24 mouse cellular contexts compared by ENCODE assay signal in the genomic region with DNA sequence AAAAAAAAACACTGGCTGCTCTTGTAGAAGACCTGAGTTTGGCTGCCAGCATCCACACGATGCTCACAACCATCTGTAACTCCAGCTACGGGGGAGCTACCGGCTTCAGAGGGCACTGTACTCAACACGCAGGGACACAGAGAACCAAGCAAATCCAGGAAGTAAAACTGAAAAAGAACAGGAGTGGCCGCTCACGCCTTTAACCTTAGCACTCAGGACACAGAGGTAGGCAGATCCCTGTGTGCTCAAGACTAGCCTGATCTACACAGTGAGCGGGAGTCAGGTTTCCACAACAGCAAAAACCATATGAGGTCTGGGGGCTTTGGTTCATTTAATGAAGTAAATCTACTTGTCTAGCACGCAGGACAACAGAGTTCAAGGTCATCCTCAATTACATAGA. TPM values are rescaled to one million over a fixed set of nuclear protein-coding genes. Genes with fewer than 3 reads are reported as not detected.
"Had no signal": no experiment of that assay in that cellular context is flagged by ENCODE, and none has a peak within 500 bp of the region (broad histone marks: within the 10 kb centered on the region; RNA-seq: fewer than 3 reads in every experiment).

No protein-coding gene starts in this region.

- H3K27me3 ChIP-seq: limb, embryonic 12.5 days; limb, embryonic 15.5 days; lung, embryonic 15.5 days; midbrain, embryonic 15.5 days; neural tube, embryonic 12.5 days; neural tube, embryonic 15.5 days had no signal

- DNase-seq: kidney, adult 2 months; kidney, postnatal 25 days; layer of hippocampus, postnatal 36 days; liver, postnatal 0 days; lung, postnatal 10 days; lung, postnatal 36 days; right cerebral cortex, postnatal 25 days; thymus, postnatal 25 days had no signal

- H3K9me3 ChIP-seq: limb, embryonic 12.5 days; limb, embryonic 15.5 days; lung, embryonic 15.5 days; midbrain, embryonic 15.5 days; neural tube, embryonic 12.5 days; neural tube, embryonic 15.5 days had no signal

- H3K4me2 ChIP-seq: limb, embryonic 12.5 days; limb, embryonic 15.5 days; liver, embryonic 11.5 days; lung, embryonic 15.5 days; midbrain, embryonic 11.5 days; midbrain, embryonic 15.5 days; neural tube, embryonic 15.5 days had no signal

- H3K27ac ChIP-seq: kidney, postnatal 0 days; left cerebral cortex, adult 2 months; limb, embryonic 15.5 days; liver, embryonic 14.5 days; lung, embryonic 15.5 days; midbrain, embryonic 15.5 days; neural tube, embryonic 12.5 days; neural tube, embryonic 15.5 days had no signal

- H3K4me3 ChIP-seq: left cerebral cortex, adult 2 months; limb, embryonic 12.5 days; limb, embryonic 15.5 days; lung, embryonic 15.5 days; megakaryocyte, embryonic 14.5 days; midbrain, embryonic 15.5 days; neural tube, embryonic 12.5 days; neural tube, embryonic 15.5 days had no signal

- H3K36me3 ChIP-seq: limb, embryonic 12.5 days; limb, embryonic 15.5 days; lung, embryonic 15.5 days; midbrain, embryonic 15.5 days; neural tube, embryonic 12.5 days; neural tube, embryonic 15.5 days had no signal

- ATAC-seq: liver, postnatal 0 days; midbrain, embryonic 15.5 days had no signal

- H3K9ac ChIP-seq: limb, embryonic 12.5 days; limb, embryonic 15.5 days; liver, embryonic 14.5 days; liver, postnatal 0 days; lung, embryonic 15.5 days; midbrain, embryonic 15.5 days; neural tube, embryonic 12.5 days; neural tube, embryonic 15.5 days had no signal

- H3K4me1 ChIP-seq: midbrain, embryonic 15.5 days; neural tube, embryonic 15.5 days had no signal

RNA-seq across cellular contexts. Expression of a gene that starts 30.5 kb away (rescaled TPM):
- total RNA-seq: layer of hippocampus, adult 8-10 months; layer of hippocampus, postnatal 10 days; left cerebral cortex, adult 2 months; left cerebral cortex, postnatal 10 days; left cerebral cortex, postnatal 36 days had no signal
- polyA plus RNA-seq: limb, embryonic 12.5 days; limb, embryonic 15.5 days; midbrain, embryonic 15.5 days; neural tube, embryonic 12.5 days had no signal
